Mouse (Mus musculus) embryonic facial prominence, embryonic 11.5 days (tissue): ENCODE measurements around the gene Rbm47. TPM values are rescaled to one million over a fixed set of nuclear protein-coding genes. Genes with fewer than 3 reads are reported as not detected.

Experiments
- ATAC-seq: fragments of 200-750 bp; cut with Nextera tagmentation; replicated peaks from 2 replicates; pipeline ENCODE4 v1.8.0; 2017; ENCODE audit warnings: low read depth; ENCODE audit not compliant: insufficient number of reproducible peaks, low FRiP score, low TSS enrichment
- DNase-seq: peaks from one replicate; pipeline ENCODE4 v3.0.0-alpha.2; 2015; ENCODE audit warnings: low spot score
- H3K27ac ChIP-seq: fragments of 300-500 bp; sonication (generic); replicated peaks from 2 replicates; pipeline ENCODE4 v1.5.1; 2014; ENCODE audit warnings: mild to moderate bottlenecking, low read depth, low read length, control low read depth
- H3K27me3 ChIP-seq: fragments of 300-500 bp; sonication (generic); 2 replicates; pipeline ENCODE4 v1.6.1; 2014; ENCODE audit warnings: mild to moderate bottlenecking, low read length, moderate library complexity, mixed read lengths; ENCODE audit not compliant: control insufficient read depth, insufficient read depth
- H3K36me3 ChIP-seq: fragments of 300-500 bp; sonication (generic); replicated peaks from 2 replicates; pipeline ENCODE4 v1.6.1; 2014; ENCODE audit warnings: low read depth, mild to moderate bottlenecking, low read length, moderate library complexity, mixed read lengths; ENCODE audit not compliant: control insufficient read depth, insufficient read depth
- H3K4me1 ChIP-seq: fragments of 300-500 bp; sonication (generic); 2 replicates; pipeline ENCODE4 v1.6.1; 2014; ENCODE audit warnings: low read length, mixed read lengths; ENCODE audit not compliant: control insufficient read depth, insufficient read depth
- H3K4me2 ChIP-seq: fragments of 300-500 bp; sonication (generic); 2 replicates; pipeline ENCODE4 v1.6.1; 2014; ENCODE audit warnings: low read depth, mild to moderate bottlenecking, control low read depth, low read length, moderate library complexity
- H3K4me3 ChIP-seq: fragments of 300-500 bp; sonication (generic); 2 replicates; pipeline ENCODE4 v1.5.1; 2014; ENCODE audit warnings: low read depth, low read length, control low read depth
- H3K9ac ChIP-seq: fragments of 300-500 bp; sonication (generic); replicated peaks from 2 replicates; pipeline ENCODE4 v1.6.1; 2014; ENCODE audit warnings: mild to moderate bottlenecking, control low read depth, low read length
- H3K9me3 ChIP-seq: fragments of 300-500 bp; sonication (generic); replicated peaks from 2 replicates; pipeline ENCODE4 v1.6.1; 2016; ENCODE audit warnings: mild to moderate bottlenecking, low read length, inconsistent platforms, mixed read lengths; ENCODE audit not compliant: control insufficient read depth
- WGBS: fragments of 180-500 bp; shearing (Covaris S2); extraction: QIAGEN DNeasy Blood & Tissue Kit; methylation state at CpG from one replicate; pipeline ENCODE4 v1.1.7; 2014; 5-methylcytosine and 5-hydroxymethylcytosine counted together
- polyA plus RNA-seq: library from polyadenylated mRNA; unstranded; fragments of >200 nt; fragmentation: Nextera tagmentation; extraction: Ambion mirVana; gene quantifications from 2 replicates; pipeline ENCODE4 v1.2.1, GENCODE M21; 2014

Rbm47 gene
- polyA plus RNA-seq, 1 experiment from 2014 or later, result 2.9 TPM

- H3K27me3 ChIP-seq, result no peaks in the 10 kb centered on the region; the same call in 1 of the 2 replicates
- H3K9me3 ChIP-seq, result no peaks in the 10 kb centered on the region
- WGBS, result 68% methylated on average over 7 of the region's 7 CpGs
- H3K9ac ChIP-seq, result no peak overlapping the region
- DNase-seq (no peak), ATAC-seq (no peak)
- H3K36me3 ChIP-seq, result no peaks in the 10 kb centered on the region
- no peak overlapping the region for H3K27ac ChIP-seq
- H3K4me2 ChIP-seq, result no peak overlapping the region
- no peaks in the 10 kb centered on the region; the same call in 1 of the 2 replicates for H3K4me1 ChIP-seq
- no peak overlapping the region for H3K4me3 ChIP-seq
Observed at GRCm38 (mm10) chr5:66067219-66067618, 105.7 kb downstream of the Rbm47 start.

DNA sequence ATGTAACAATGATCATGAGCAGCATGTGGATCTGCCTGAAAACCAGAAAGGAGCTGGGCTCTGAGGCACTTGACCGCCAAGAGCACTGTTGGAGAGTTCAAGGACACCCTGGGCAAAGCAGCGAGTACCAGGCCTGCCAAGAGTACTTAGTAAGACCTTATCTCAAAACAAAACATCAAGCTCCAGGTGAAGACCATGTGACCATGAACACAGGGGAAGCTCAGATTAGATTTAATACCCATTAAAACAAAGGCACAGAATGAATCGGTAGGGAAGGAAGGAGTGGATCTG is 110.0 kb downstream of the Rbm47 start:
- Histone ChIP-seq H3K4me3 (no peak overlapping the region), H3K27me3 (no peaks in the 10 kb centered on the region; the same call in 1 of the 2 replicates)

DNA sequence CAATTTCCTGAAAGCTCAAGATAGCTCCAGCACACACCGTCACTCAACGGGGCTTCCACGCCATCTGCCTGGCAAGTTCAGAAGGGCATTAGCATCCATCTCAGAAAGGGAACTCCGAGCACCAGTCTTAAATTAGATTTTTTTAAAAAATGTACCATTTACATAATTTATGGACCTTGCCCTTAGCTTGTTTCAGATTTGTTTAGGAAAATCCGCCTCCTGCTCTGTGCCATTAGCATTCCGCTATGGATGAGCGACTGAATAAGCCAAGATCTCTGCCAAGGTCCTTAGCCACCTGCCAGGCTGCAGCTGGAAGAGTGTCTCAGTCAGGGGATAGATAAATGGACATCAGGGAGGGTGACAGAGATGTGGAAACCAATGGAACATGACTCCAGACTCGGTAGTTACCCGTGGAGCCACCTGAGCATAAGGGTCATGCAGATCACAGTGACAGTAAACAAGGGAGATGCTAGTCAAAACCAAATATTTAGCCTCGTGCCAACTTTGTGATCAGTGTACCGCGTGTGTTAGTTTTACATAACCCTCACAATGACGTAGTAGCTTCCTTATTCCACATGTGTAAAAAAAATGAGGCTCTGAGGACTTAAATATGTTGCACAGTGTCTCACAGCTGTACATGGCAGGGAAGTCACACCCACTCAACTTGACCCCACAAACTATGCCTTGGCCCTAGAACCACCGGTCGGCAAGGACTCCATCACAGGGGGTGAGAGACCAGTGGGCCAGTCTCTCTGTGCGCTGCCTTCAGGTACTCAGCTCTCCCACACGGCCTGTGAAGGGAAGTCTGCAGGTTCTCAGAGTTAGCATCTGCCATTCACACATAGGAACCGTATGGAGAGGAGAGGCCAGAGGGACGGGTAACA is 110.6 kb downstream of the Rbm47 start:
- no peak overlapping the region for H3K27ac ChIP-seq
- H3K4me1 ChIP-seq, result no peaks in the 10 kb centered on the region
- H3K27me3 ChIP-seq, result no peaks in the 10 kb centered on the region
- no peak overlapping the region for H3K4me3 ChIP-seq
- WGBS, result 83% methylated on average over 19 of the region's 19 CpGs
- no peak for ATAC-seq
- H3K36me3 ChIP-seq, result no peaks in the 10 kb centered on the region
- DNase-seq, result no peak
- H3K9me3 ChIP-seq, result no peaks in the 10 kb centered on the region
- H3K4me2 ChIP-seq, result no peak overlapping the region
- H3K9ac ChIP-seq, result no peak overlapping the region

More for the DNA sequence above, 110.0 kb downstream of the Rbm47 start:
- WGBS, result 73% methylated on average over 3 of the region's 3 CpGs
- H3K4me2 ChIP-seq, result no peak overlapping the region
- DNase-seq (no peak), ATAC-seq (no peak)
- no peaks in the 10 kb centered on the region for H3K4me1 ChIP-seq
- H3K27ac ChIP-seq, result no peak overlapping the region
- no peaks in the 10 kb centered on the region for H3K9me3 ChIP-seq
- H3K9ac ChIP-seq, result no peak overlapping the region
- H3K36me3 ChIP-seq, result no peaks in the 10 kb centered on the region

DNA sequence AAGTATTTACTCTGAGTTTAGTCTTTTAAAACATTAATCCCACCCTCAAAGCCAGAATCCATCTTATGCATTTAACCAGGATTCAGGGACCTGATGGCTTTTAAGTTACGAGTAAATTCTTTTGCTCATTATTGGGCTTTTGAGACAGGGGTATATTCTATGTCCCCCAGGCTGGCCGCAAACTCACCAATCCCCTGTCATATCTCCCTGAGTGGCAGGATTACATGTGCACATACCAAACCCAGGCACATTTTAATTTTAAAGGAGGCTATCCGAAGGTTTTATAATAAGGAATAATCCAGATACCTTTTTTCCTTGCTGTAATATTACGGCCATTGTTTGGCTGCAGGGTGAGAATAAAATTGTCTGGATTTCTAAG is 111.3 kb downstream of the Rbm47 start:
- no peak overlapping the region for H3K4me3 ChIP-seq
- H3K4me1 ChIP-seq, result no peaks in the 10 kb centered on the region
- WGBS, result 89% methylated on average over 4 of the region's 4 CpGs
- H3K27me3 ChIP-seq, result no peaks in the 10 kb centered on the region
- no peak for ATAC-seq
- no peak overlapping the region for H3K9ac ChIP-seq
- H3K36me3 ChIP-seq, result no peaks in the 10 kb centered on the region
- no peak overlapping the region for H3K4me2 ChIP-seq
- H3K9me3 ChIP-seq, result no peaks in the 10 kb centered on the region
- DNase-seq, result no peak
- no peak overlapping the region for H3K27ac ChIP-seq

DNA sequence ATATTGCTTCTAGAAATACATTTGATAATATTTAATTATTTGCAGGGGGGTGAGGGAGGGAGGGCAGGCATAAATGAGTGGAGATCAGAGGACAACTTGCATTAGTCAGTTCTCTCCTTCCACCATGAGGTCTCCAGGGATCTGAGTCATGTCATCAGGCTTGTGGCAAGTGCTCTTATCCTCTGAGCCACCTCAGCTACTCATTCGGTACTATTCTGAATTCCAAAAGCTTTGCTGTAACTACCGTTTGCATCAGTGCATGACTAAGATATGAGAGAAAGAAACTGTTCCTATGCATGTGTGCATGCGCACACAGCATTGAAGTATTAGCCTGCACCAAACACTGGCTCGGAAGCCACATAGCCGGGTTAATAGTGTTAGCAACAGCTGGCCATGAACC is 114.1 kb downstream of the Rbm47 start:
- Histone ChIP-seq H3K4me2 (no peak overlapping the region), H3K36me3 (no peaks in the 10 kb centered on the region), H3K4me1 (no peaks in the 10 kb centered on the region), H3K27ac (no peak overlapping the region), H3K4me3 (no peak overlapping the region), H3K27me3 (no peaks in the 10 kb centered on the region), H3K9me3 (no peaks in the 10 kb centered on the region), H3K9ac (no peak overlapping the region)
- DNase-seq, result no peak
- 91% methylated on average over 5 of the region's 5 CpGs for WGBS
- no peak for ATAC-seq

GRCm38 (mm10) chr5:66056680-66057079 is 116.2 kb downstream of the Rbm47 start:
- H3K27ac ChIP-seq, result no peak overlapping the region
- WGBS, result 79% methylated on average over 4 of the region's 4 CpGs
- H3K4me3 ChIP-seq, result no peak overlapping the region
- no peak overlapping the region for H3K9ac ChIP-seq
- H3K9me3 ChIP-seq, result no peaks in the 10 kb centered on the region
- no peak for DNase-seq
- ATAC-seq, result no peak
- H3K4me2 ChIP-seq, result no peak overlapping the region
- no peaks in the 10 kb centered on the region for H3K4me1 ChIP-seq
- H3K36me3 ChIP-seq, result no peaks in the 10 kb centered on the region
- H3K27me3 ChIP-seq, result no peaks in the 10 kb centered on the region

DNA sequence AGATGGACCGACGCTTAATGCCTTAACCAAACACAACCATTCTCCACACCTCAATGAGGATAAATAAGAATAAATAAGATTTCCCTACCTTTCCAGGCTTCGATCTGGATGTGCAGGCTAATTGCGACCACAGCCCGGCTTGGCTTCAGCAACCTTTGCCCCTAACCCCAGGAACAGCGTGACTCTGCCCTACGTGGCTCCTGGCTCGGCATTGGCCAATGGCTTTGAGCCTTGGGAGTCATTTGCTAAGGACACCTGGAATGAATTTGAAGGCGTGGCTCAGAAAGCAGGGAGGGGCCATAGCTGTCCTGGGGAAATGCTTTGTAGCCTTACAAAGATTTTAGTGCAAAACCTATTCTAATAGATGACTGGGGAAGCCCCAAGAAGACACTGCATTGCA is 118.5 kb downstream of the Rbm47 start:
- no peaks in the 10 kb centered on the region for H3K9me3 ChIP-seq
- no peak overlapping the region for H3K27ac ChIP-seq
- no peak overlapping the region for H3K9ac ChIP-seq
- ATAC-seq (no peak), DNase-seq (peak; percentile 65)
- no peaks in the 10 kb centered on the region for H3K36me3 ChIP-seq
- H3K27me3 ChIP-seq, result no peaks in the 10 kb centered on the region
- no peaks in the 10 kb centered on the region for H3K4me1 ChIP-seq
- no peak overlapping the region for H3K4me2 ChIP-seq
- 34% methylated on average over 9 of the region's 9 CpGs for WGBS
- no peak overlapping the region for H3K4me3 ChIP-seq

- H3K9me3 ChIP-seq, result no peaks in the 10 kb centered on the region
- no peak overlapping the region for H3K9ac ChIP-seq
- H3K4me1 ChIP-seq, result no peaks in the 10 kb centered on the region
- H3K27me3 ChIP-seq, result no peaks in the 10 kb centered on the region
- no peaks in the 10 kb centered on the region for H3K36me3 ChIP-seq
- no peak overlapping the region for H3K4me3 ChIP-seq
- ATAC-seq, result no peak
- no peak overlapping the region for H3K27ac ChIP-seq
- no peak overlapping the region for H3K4me2 ChIP-seq
- WGBS, result 79% methylated on average over 20 of the region's 20 CpGs
- DNase-seq, result no peak
Observed at GRCm38 (mm10) chr5:66052777-66053548, 120.0 kb downstream of the Rbm47 start.
